Mouse (Mus musculus) hematopoietic multipotent progenitor cell, adult 10-12 weeks (in vitro differentiated cells): ENCODE measurements around the gene Sh3gl1. TPM values are rescaled to one million over a fixed set of nuclear protein-coding genes. Genes with fewer than 3 reads are reported as not detected.

Experiments
- polyA plus RNA-seq: library from polyadenylated mRNA; stranded (reverse); fragments of >175 nt; gene quantifications from 2 replicates; pipeline ENCODE4 v1.2.3, GENCODE M21; 2012; ENCODE audit warnings: low replicate concordance

The Sh3gl1 gene
- 89.2 and 144 TPM in 2 replicates for polyA plus RNA-seq

GRCm38 (mm10) chr17:56036176-56036900, at the start of gene Sh3gl1:
Gene Sh3gl1 (minus strand): TSS chr17:56036635.

GRCm38 (mm10) chr17:56078880-56079795, 42.7 kb upstream of the Sh3gl1 start, which contains the start of gene Hdgfl2:
Gene Hdgfl2 (plus strand): TSS chr17:56079634.

GRCm38 (mm10) chr17:56074827-56075208, 38.4 kb upstream of the Sh3gl1 start, which contains the start of gene Ubxn6:
Gene Ubxn6 (minus strand): TSS chr17:56075028.

DNA sequence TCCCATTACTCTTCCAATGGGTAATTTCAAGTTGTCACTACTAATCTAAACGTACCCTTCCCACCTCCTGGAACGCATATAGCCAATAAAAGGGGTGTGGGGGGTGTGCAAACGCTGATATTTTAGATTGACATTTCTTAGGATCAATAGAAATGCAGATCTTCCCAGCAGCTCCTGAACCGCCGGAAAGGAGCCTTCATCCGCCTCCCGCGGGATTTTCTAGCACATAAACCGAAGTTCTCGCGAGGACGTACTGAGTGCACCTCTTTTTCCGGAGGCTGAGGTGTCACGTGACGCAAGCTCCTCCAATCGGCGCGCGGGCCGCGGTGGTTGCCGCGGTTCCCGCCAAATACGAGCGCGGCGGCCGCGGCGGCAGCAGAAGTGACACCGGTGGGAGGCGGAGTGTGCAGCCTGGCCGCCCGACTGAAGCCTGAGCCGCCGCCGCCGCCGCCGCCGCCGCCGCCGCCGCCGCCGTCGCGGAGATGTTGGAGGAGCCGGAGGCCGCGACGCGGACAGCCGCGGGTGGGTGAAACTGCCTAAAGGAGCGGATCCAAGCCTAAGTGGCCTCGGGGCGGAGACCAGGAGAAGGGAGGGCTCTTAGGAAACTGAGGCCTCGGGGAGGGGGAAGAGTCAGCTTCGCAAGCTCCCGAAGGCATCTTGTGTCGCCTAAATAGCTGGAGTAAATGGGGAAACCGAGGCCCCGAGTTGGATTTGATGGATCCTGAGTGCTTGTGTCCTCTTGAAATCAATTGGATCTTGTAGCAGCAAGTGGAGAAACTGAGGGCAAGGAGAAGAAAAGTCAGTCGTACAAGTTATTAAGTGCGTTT, 3.8 kb upstream of the Sh3gl1 start, which contains the start of gene Chaf1a:
Chaf1a (plus strand) TSS at position 410 of the 827 bp plus-strand sequence.

GRCm38 (mm10) chr17:56005415-56006061, 30.9 kb downstream of the Sh3gl1 start, which contains the start of the genes Stap2 and Mpnd:
Gene Stap2 (minus strand): TSS chr17:56005584.
Gene Mpnd (plus strand): TSS chr17:56005711.

DNA sequence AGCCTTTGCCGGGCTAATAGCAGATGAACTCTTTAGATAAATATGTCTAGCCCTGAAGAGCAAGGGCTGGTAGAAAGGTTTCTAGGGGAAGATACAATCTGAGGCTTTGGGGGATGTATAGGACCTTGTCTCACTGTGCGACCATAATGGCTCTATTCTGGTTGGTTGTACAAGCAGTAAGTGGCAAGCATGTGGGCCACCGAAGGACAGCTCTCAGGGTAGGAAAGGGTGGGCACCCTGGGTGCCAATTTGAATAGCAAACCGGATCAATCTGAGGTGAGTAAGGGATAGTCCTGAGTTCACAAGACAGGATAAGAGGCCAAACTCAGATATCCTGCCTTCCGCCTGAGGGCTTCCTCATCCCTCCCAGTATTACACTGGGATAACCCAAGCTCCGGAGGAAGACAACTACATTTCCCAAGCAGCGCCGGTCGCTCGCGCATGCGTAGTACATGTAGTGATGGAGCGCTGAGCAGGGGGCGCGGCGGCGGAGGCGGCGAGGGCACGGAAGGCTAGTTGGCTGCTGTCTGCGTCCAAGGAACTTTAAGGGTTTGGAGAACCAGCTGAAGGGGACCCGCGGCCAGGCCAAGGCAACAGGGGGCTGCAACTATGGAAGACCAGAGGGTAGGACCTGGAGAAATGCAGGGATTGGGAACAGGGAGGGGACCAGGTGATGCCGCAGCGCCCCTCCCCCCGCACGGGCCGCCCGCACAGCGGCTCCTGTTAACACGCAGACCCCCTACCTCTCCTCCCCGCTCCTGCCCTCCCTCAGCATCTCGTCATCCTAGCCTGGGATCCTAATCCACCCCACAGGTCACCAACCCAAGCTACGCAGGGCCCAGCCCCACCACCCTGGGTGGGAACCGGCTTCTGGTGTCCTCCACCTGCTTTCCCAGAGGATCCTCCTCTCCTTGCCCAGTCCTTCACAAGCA, 50.1 kb downstream of the Sh3gl1 start, which contains the start of gene Fsd1:
Fsd1 (plus strand) TSS at position 480 of the 932 bp plus-strand sequence.

DNA sequence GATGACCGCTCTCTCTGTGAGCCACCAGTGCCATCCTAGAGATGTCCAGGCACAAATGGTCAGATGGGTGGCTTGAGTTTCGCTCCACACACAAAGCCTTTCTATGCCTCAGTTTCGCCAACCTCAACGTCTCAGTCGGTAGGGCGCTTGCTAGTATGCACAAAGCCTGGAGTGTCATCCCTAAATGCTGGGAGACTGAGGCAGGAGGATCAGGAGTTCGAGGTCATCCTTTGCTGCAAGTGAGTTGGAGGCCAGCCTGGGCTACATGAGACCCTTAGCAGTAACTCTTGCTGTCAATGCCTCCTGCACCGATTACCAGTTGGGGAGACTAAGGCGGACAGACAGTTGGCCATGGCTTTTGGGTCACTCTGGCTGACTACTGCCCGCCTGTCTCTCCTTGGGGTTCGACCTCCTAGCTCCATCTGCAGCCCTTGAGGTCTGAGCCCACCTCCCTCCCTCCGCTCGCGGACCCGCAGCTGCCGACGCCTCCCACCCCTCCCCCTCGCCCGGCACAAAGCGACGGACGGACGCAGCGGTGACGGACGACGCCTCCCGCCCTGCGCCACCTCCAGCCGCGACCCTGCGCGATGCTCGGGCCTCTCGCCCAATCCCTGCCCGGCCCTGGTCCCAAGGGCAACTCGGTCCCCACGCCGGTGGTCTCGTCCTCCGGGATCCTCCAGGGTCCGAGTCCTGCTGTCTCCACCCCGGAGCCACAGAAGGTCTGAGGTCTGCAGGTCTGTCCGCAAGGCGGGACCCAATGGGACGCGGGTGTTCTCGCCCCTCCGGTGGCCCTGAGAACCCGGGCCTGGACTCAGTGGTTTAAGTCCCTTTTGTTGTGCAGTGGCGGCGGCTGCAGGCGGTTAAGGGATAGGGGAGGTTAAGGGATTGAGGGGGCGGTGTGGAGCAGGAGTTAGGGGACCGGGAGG, 66.2 kb downstream of the Sh3gl1 start, which contains the start of gene Shd:
Shd (plus strand) TSS at position 502 of the 926 bp plus-strand sequence.

Other genes with a start within 250 kb of the Sh3gl1 start
- 0.42 and 0.67 TPM in 2 replicates for gene Zfp119a, start 157.7 kb downstream of the Sh3gl1 start, polyA plus RNA-seq
- gene Zfp959, start 144.5 kb downstream of the Sh3gl1 start, polyA plus RNA-seq = 0.43 and 2.5 TPM in 2 replicates
- gene Zfp119b, start 87.1 kb downstream of the Sh3gl1 start, polyA plus RNA-seq = 0.41 and 0.72 TPM in 2 replicates
- 52.3 and 96.9 TPM in 2 replicates for gene Ebi3, start 84.0 kb downstream of the Sh3gl1 start, polyA plus RNA-seq
- gene Yju2, start 77.5 kb downstream of the Sh3gl1 start, polyA plus RNA-seq = 20.3 and 42.1 TPM in 2 replicates
- 0.58 and 0.65 TPM in 2 replicates for gene Shd, start 66.2 kb downstream of the Sh3gl1 start, polyA plus RNA-seq
- not detected in 2 replicates for gene Fsd1, start 50.1 kb downstream of the Sh3gl1 start, polyA plus RNA-seq
- 1.2 and 1.3 TPM in 2 replicates for gene Stap2, start 31.1 kb downstream of the Sh3gl1 start, polyA plus RNA-seq
- 88.2 and 117 TPM in 2 replicates for gene Mpnd, start 30.9 kb downstream of the Sh3gl1 start, polyA plus RNA-seq
- 6.0 and 15.6 TPM in 2 replicates for gene Chaf1a, start 3.8 kb upstream of the Sh3gl1 start, polyA plus RNA-seq
- 73.8 and 75.4 TPM in 2 replicates for gene Ubxn6, start 38.4 kb upstream of the Sh3gl1 start, polyA plus RNA-seq
- gene Hdgfl2, start 43.0 kb upstream of the Sh3gl1 start, polyA plus RNA-seq = 101 and 241 TPM in 2 replicates
- not detected in 2 replicates for gene Plin4, start 73.2 kb upstream of the Sh3gl1 start, polyA plus RNA-seq
- 0.72 TPM in 1 of 2 replicates, not detected in the other for gene Plin5, start 81.0 kb upstream of the Sh3gl1 start, polyA plus RNA-seq
- 23.7 and 144 TPM in 2 replicates for gene Lrg1, start 85.4 kb upstream of the Sh3gl1 start, polyA plus RNA-seq
- gene Sema6b, start 103.7 kb upstream of the Sh3gl1 start, polyA plus RNA-seq = 4.6 and 13.7 TPM in 2 replicates
- gene Tnfaip8l1, start 125.8 kb upstream of the Sh3gl1 start, polyA plus RNA-seq = 3.4 and 4.4 TPM in 2 replicates
- gene Mydgf, start 147.3 kb upstream of the Sh3gl1 start, polyA plus RNA-seq = 15.4 and 25.6 TPM in 2 replicates
- 60.0 and 65.5 TPM in 2 replicates for gene Dpp9, start 182.3 kb upstream of the Sh3gl1 start, polyA plus RNA-seq
- 24.9 and 29.9 TPM in 2 replicates for gene Fem1a, start 220.2 kb upstream of the Sh3gl1 start, polyA plus RNA-seq
- gene Ticam1, start 240.2 kb upstream of the Sh3gl1 start, polyA plus RNA-seq = 21.1 and 36.0 TPM in 2 replicates